Mouse (Mus musculus): ENCODE results near the gene Pou1f1. TPM values are rescaled to one million over a fixed set of nuclear protein-coding genes. Genes with fewer than 3 reads are reported as not detected.

The Pou1f1 gene
- total and polyA plus RNA-seq, 3 experiments = 0.05 TPM; not detected in 2

DNA sequence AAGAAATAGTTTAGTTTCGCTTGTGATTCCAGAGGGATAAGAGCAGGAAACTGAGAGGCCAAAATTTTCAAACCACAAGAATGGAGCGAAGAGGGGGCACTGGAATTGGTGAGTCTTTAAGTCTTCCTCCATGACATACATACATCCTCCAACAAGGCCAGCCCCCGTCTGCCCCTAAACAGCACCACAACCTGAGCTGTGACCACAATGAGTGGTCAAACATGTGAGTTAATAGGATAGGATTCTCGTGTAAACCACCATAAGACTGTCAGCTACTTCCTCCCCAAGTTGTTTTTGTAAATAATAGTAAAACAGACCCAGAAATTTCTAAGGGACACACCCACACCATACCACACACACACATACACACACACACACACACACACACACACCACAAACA lies 48.5 kb downstream of the Pou1f1 start:
- peaks cover 2% of the 10 kb centered on the region for H3K4me1 ChIP-seq (ENCODE audit: insufficient read depth, low read depth, low read length)
- no peaks in the 10 kb centered on the region for H3K36me3 ChIP-seq (replicated peaks)
- H3K4me3 ChIP-seq (ENCODE audit: low read depth, low read length) = no peak overlapping the region
- ATAC-seq (ENCODE audit: extremely low read depth, insufficient number of reproducible peaks, low FRiP score, poor library complexity, severe bottlenecking) (no peak), DNase-seq (ENCODE audit: low spot score) (no peak)
- TF ChIP-seq POLR2AphosphoS5 (IDR thresholded peaks at IDR 0.05; ENCODE audit: insufficient replicate concordance, low read depth, low read length) (no peak), GATA2 (IDR thresholded peaks at IDR 0.05; ENCODE audit: borderline replicate concordance, low read depth, low read length) (no peak), GATA1 (IDR thresholded peaks at IDR 0.05; ENCODE audit: borderline replicate concordance, low read length) (no peak), TAL1 (conservative IDR thresholded peaks at IDR 0.05; ENCODE audit: low read depth, low read length) (no peak), CTCF (IDR thresholded peaks at IDR 0.05; ENCODE audit: low read depth, low read length) (no peak)
- H3K9me3 ChIP-seq (replicated peaks) = no peaks in the 10 kb centered on the region
- no peaks in the 10 kb centered on the region; the same call in 1 of the 2 replicates for H3K27me3 ChIP-seq (ENCODE audit: insufficient read depth, low read length)

DNA sequence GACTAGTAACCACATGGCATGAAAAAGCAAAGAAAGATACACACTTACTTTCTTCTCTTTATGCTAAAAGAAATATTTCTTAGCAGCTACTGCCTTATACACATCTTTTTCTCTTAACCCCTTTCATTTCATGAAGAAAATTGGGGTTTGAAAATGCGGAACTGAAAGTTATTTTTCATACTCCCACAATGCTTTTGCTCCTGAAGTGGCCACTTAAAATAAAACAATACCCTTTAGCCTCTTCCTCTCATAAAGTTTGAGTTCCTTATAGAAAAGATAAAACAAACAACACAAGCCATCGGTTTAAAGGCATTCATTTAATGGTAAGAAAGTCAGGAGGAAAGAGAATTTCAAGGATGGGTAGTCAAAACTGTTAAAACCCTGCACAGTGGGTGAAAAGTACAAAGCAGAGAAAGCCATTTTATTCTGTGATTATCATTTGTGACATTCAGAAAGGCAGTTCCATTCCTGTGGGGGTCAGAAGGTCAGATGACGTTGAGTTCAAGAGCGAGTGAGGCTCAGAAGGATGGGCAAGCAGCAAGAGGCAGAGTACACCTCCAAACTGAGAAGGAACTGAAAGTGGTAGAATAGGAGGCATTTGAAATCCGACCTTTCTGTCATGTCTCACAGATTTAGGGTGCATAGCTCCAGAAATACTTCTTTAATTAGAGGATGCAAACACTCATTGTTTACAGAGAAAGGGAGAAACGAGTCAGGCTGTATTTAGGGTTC lies 57.2 kb downstream of the Pou1f1 start:
- TF ChIP-seq GATA1 (IDR thresholded peaks at IDR 0.05; ENCODE audit: borderline replicate concordance, low read length) (no peak), CTCF (IDR thresholded peaks at IDR 0.05; ENCODE audit: low read depth, low read length) (no peak), POLR2AphosphoS5 (IDR thresholded peaks at IDR 0.05; ENCODE audit: insufficient replicate concordance, low read depth, low read length) (no peak), GATA2 (IDR thresholded peaks at IDR 0.05; ENCODE audit: borderline replicate concordance, low read depth, low read length) (no peak), TAL1 (conservative IDR thresholded peaks at IDR 0.05; ENCODE audit: low read depth, low read length) (no peak)
- Histone ChIP-seq H3K36me3 (replicated peaks) (no peaks in the 10 kb centered on the region), H3K4me3 (ENCODE audit: low read depth, low read length) (no peak overlapping the region), H3K9me3 (replicated peaks) (no peaks in the 10 kb centered on the region), H3K4me1 (ENCODE audit: insufficient read depth, low read depth, low read length) (no peaks in the 10 kb centered on the region; the same call in 1 of the 2 replicates), H3K27me3 (ENCODE audit: insufficient read depth, low read length) (no peaks in the 10 kb centered on the region; the same call in 1 of the 2 replicates)
- DNase-seq (ENCODE audit: low spot score) (no peak), ATAC-seq (ENCODE audit: extremely low read depth, insufficient number of reproducible peaks, low FRiP score, poor library complexity, severe bottlenecking) (no peak)

Other genes starting within 250 kb of the Pou1f1 start
- 42.5 and 45.7 TPM in 2 replicates for gene Chmp2b, start 42.2 kb downstream of the Pou1f1 start, total RNA-seq (2014; fragmentation: Nextera tagmentation)
- gene Chmp2b, start 42.2 kb downstream of the Pou1f1 start, total RNA-seq (2017) = 38.2 and 46.5 TPM in 2 replicates
- 23.8 and 27.1 TPM in 2 replicates for gene Chmp2b, start 42.2 kb downstream of the Pou1f1 start, polyA plus RNA-seq (2012)